Mouse (Mus musculus): ENCODE results near the gene Prox1.

The Prox1 gene

GRCm38 (mm10) chr1:190140519-190140918, 30.0 kb downstream of the Prox1 start:
- DNase-seq, result no peak

- DNase-seq, result no peak
Measured at GRCm38 (mm10) chr1:190139711-190140405, 30.7 kb downstream of the Prox1 start.

- DNase-seq, result no peak
Measured at GRCm38 (mm10) chr1:190137943-190138342, 32.6 kb downstream of the Prox1 start.

GRCm38 (mm10) chr1:190132897-190133296, 37.6 kb downstream of the Prox1 start:
- no peak for DNase-seq

GRCm38 (mm10) chr1:190130888-190131287, 39.6 kb downstream of the Prox1 start:
- DNase-seq, result no peak

GRCm38 (mm10) chr1:190129553-190129952, 41.0 kb downstream of the Prox1 start:
- DNase-seq, result no peak

GRCm38 (mm10) chr1:190128674-190129322, 41.7 kb downstream of the Prox1 start:
- no peak for DNase-seq

GRCm38 (mm10) chr1:190127878-190128277, 42.6 kb downstream of the Prox1 start:
- DNase-seq, result no peak

- no peak for DNase-seq
Measured at GRCm38 (mm10) chr1:190127163-190127795, 43.2 kb downstream of the Prox1 start.

- no peak for DNase-seq
Measured at GRCm38 (mm10) chr1:190124961-190125739, 45.4 kb downstream of the Prox1 start.

GRCm38 (mm10) chr1:190123404-190123803, 47.1 kb downstream of the Prox1 start:
- no peak for DNase-seq

- DNase-seq, result no peak
Measured at GRCm38 (mm10) chr1:190115985-190116384, 54.5 kb downstream of the Prox1 start.

- DNase-seq, result no peak
Measured at GRCm38 (mm10) chr1:190111741-190112140, 58.8 kb downstream of the Prox1 start.

GRCm38 (mm10) chr1:190107587-190107986, 62.9 kb downstream of the Prox1 start:
- no peak for DNase-seq

- DNase-seq, result no peak
Measured at GRCm38 (mm10) chr1:190106674-190107420, 63.7 kb downstream of the Prox1 start.

GRCm38 (mm10) chr1:190106060-190106459, 64.5 kb downstream of the Prox1 start:
- DNase-seq, result no peak

- DNase-seq, result no peak
Measured at GRCm38 (mm10) chr1:190093326-190093725, 77.2 kb downstream of the Prox1 start.

GRCm38 (mm10) chr1:190092076-190092475, 78.4 kb downstream of the Prox1 start:
- DNase-seq, result no peak

- no peak for DNase-seq
Measured at GRCm38 (mm10) chr1:190088929-190089328, 81.6 kb downstream of the Prox1 start.

GRCm38 (mm10) chr1:190085703-190086102, 84.8 kb downstream of the Prox1 start:
- no peak for DNase-seq

GRCm38 (mm10) chr1:190079643-190080275, 90.8 kb downstream of the Prox1 start:
- peak; percentile 2 for DNase-seq

GRCm38 (mm10) chr1:190076601-190077000, 93.9 kb downstream of the Prox1 start:
- no peak for DNase-seq

All from lung, postnatal 14 days (tissue).